Mouse (Mus musculus): ENCODE measurements around the gene Dnajc16.

The Dnajc16 gene

GRCm38 (mm10) chr4:141722731-141723672 lies 67.7 kb downstream of the Dnajc16 start, which contains the start of gene Ddi2:
Gene Ddi2, minus strand, starts transcription at chr4:141723419.
- peak; percentile 95 for DNase-seq

GRCm38 (mm10) chr4:141721961-141722360 lies 68.8 kb downstream of the Dnajc16 start:
- no peak for DNase-seq

GRCm38 (mm10) chr4:141720761-141721523 lies 69.8 kb downstream of the Dnajc16 start:
- DNase-seq, result no peak

GRCm38 (mm10) chr4:141719304-141719703 lies 71.4 kb downstream of the Dnajc16 start:
- DNase-seq, result no peak

- no peak for DNase-seq
Observed at GRCm38 (mm10) chr4:141717633-141718032, 73.1 kb downstream of the Dnajc16 start.

- no peak for DNase-seq
Observed at GRCm38 (mm10) chr4:141715027-141715426, 75.7 kb downstream of the Dnajc16 start.

GRCm38 (mm10) chr4:141713598-141714142 lies 77.1 kb downstream of the Dnajc16 start:
- DNase-seq, result no peak

- DNase-seq, result no peak
Observed at GRCm38 (mm10) chr4:141711250-141711649, 79.5 kb downstream of the Dnajc16 start.

Measured in cerebellum, adult 9-11 months (tissue).